Mouse (Mus musculus): ENCODE data around the gene Ankrd7. TPM values are rescaled to one million over a fixed set of nuclear protein-coding genes. Genes with fewer than 3 reads are reported as not detected.
"Not testable (repeated sequence)": the region's sequence is repeated elsewhere in the genome, so short reads cannot be mapped to it uniquely, and the experiment has no call there.

The Ankrd7 gene
- polyA plus RNA-seq (2012), result 0.04 TPM in 1 of 2 replicates, not detected in the other

DNA sequence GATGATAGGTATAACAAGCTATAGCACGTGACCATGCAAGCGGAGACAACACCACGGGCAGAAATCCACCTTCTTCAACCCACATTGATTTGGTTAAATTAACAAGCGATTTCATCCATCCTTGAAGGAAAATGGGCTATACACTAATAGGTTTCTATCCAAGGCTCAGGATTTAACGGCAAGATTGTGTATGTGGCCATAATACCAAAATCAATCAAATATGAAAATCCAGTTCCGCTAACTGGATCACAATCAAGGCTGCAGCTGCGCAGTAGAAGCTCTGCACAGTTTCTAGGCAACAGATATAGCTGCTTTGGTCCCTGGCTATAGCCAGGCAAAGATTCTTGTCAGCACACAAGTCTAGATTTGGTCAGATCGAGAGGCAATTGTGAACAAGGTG is at the start of gene Ankrd7:
Gene Ankrd7 (plus strand): TSS at position 301 of the 400 bp plus-strand sequence.
- TF ChIP-seq TAL1 (IDR thresholded peaks at IDR 0.05; ENCODE audit: low read length) (no peak), GATA1 (IDR thresholded peaks at IDR 0.05; ENCODE audit: low read length) (no peak)
- Histone ChIP-seq H3K9me3 (ENCODE audit: control insufficient read depth, low read length) (no peaks in the 10 kb centered on the region; the same call in 1 of the 2 replicates), H3K27me3 (ENCODE audit: control insufficient read depth) (no peaks in the 10 kb centered on the region), H3K4me1 (ENCODE audit: control insufficient read depth) (no peaks in the 10 kb centered on the region), H3K4me3 (replicated peaks) (no peak within 1 kb of the TSS), H3K36me3 (ENCODE audit: control insufficient read depth) (no peaks in the 10 kb centered on the region)

DNA sequence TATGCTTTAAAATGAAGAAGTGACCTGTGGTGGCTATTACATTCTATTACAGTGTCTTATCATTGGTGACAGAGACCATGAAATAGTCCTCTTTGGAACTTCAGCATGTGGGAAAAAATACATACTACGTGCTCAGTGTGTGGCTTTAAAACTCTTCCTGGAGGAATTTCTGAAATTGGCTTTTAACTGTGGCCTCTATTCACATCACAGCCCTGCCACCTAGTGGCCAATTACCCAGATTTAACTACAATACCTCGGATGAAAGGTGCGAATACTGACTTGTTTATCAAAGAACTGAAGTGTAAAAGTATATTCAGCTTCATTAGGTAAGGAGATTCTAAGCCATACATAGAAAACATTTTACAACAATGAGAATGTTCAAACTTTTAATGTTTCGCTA is 46.8 kb upstream of the Ankrd7 start:
- no peaks in the 10 kb centered on the region for H3K27me3 ChIP-seq (ENCODE audit: control insufficient read depth)
- no peak for TF ChIP-seq GATA1 (IDR thresholded peaks at IDR 0.05; ENCODE audit: low read length)
- no peak for TF ChIP-seq TAL1 (IDR thresholded peaks at IDR 0.05; ENCODE audit: low read length)
- no peak overlapping the region for H3K4me3 ChIP-seq (replicated peaks)
- no peaks in the 10 kb centered on the region for H3K9me3 ChIP-seq (ENCODE audit: control insufficient read depth, low read length)
- H3K4me1 ChIP-seq (ENCODE audit: control insufficient read depth), result no peaks in the 10 kb centered on the region
- no peaks in the 10 kb centered on the region for H3K36me3 ChIP-seq (ENCODE audit: control insufficient read depth)

DNA sequence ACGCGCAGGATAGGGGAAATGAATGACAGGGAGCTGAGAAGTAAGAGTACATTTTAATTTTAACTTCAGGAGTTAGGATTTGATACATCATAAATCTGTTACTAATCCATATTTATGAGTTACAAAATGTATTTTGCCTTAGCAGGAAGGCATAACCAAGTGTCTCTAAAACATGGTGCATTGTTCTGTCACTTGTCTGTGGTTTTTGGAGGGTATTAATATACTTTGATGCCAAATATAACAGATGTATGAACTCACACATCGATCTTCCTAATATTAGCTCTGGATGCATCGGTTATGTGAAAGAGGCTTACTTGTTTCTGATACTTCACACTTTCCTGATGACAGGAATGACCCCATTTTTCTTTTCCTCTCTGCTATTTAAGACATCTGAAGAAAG is 45.9 kb upstream of the Ankrd7 start:
- H3K4me3 ChIP-seq (replicated peaks), result no peak overlapping the region
- no peaks in the 10 kb centered on the region for H3K27me3 ChIP-seq (ENCODE audit: control insufficient read depth)
- H3K9me3 ChIP-seq (ENCODE audit: control insufficient read depth, low read length), result no peaks in the 10 kb centered on the region
- H3K4me1 ChIP-seq (ENCODE audit: control insufficient read depth), result no peaks in the 10 kb centered on the region
- H3K36me3 ChIP-seq (ENCODE audit: control insufficient read depth), result no peaks in the 10 kb centered on the region
- TF ChIP-seq GATA1 (IDR thresholded peaks at IDR 0.05; ENCODE audit: low read length) (no peak), TAL1 (IDR thresholded peaks at IDR 0.05; ENCODE audit: low read length) (no peak)

DNA sequence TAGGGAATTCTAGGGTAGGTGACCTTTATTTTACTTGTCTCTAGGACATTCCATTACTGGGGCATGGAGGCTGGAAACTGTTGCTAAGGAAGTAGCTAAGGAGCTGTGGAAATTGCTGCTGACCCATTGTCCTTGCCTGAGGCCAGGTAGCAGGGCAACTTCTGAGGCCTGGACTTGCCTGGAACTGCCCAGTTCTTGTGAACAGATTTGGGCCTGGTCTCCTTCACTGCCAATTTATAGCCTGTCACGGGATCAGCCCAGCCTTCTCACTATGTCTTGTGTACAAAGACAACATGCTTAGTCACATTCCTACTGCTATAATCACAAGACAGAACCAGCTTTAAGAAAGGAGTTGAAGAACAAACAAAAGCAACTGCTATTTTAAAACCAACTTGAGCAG is 43.3 kb upstream of the Ankrd7 start:
- Histone ChIP-seq H3K27me3 (ENCODE audit: control insufficient read depth) (no peaks in the 10 kb centered on the region), H3K36me3 (ENCODE audit: control insufficient read depth) (no peaks in the 10 kb centered on the region), H3K4me1 (ENCODE audit: control insufficient read depth) (no peaks in the 10 kb centered on the region), H3K4me3 (replicated peaks) (no peak overlapping the region), H3K9me3 (ENCODE audit: control insufficient read depth, low read length) (no peaks in the 10 kb centered on the region)
- no peak for TF ChIP-seq GATA1 (IDR thresholded peaks at IDR 0.05; ENCODE audit: low read length)
- no peak for TF ChIP-seq TAL1 (IDR thresholded peaks at IDR 0.05; ENCODE audit: low read length)

DNA sequence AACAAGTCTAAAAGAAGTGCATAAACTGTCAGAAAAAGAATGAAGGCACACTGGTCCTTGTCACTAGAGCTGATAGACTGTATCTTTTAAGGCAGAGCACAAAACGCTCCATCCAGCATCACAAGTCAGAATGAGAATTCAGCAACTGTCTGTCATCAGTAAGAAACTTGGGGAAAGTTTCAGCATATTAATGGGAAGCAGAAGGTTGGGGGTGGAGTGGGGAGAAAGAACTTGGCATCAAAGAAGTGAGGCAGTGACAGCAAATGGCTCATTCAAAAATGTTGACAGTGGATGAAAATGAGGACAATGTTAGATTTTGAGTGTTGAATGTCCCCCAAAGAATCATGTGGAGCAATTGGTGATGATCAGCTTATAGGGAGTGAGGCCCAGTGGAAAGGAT is 33.2 kb upstream of the Ankrd7 start:
- Histone ChIP-seq H3K9me3 (ENCODE audit: control insufficient read depth, low read length) (no peaks in the 10 kb centered on the region), H3K4me1 (ENCODE audit: control insufficient read depth) (no peaks in the 10 kb centered on the region), H3K4me3 (replicated peaks) (no peak overlapping the region), H3K36me3 (ENCODE audit: control insufficient read depth) (no peaks in the 10 kb centered on the region), H3K27me3 (ENCODE audit: control insufficient read depth) (no peaks in the 10 kb centered on the region)
- no peak for TF ChIP-seq TAL1 (IDR thresholded peaks at IDR 0.05; ENCODE audit: low read length)

DNA sequence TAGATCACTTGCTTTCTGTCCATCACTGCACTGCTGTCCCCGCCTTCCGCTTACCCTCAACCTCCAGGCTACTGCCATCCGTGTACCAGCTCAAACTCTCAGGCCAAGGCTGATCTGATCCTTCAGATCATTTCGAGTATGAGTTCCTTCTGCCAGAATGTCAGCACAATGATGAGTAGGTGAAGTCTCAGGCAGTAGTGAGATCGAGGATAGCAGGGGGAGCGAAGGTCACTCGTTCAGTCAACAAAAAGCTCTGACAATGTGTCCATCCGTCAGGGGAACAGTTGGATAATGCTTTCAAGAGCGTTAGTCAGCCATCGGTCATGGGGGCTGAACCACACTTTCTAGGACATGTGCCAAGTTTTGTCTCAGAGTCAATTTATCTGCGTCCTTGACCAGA is 21.6 kb upstream of the Ankrd7 start:
- H3K9me3 ChIP-seq (ENCODE audit: control insufficient read depth, low read length); H3K36me3 ChIP-seq (ENCODE audit: control insufficient read depth); H3K27me3 ChIP-seq (ENCODE audit: control insufficient read depth); H3K4me3 ChIP-seq (replicated peaks); H3K4me1 ChIP-seq (ENCODE audit: control insufficient read depth): not testable (repeated sequence)

DNA sequence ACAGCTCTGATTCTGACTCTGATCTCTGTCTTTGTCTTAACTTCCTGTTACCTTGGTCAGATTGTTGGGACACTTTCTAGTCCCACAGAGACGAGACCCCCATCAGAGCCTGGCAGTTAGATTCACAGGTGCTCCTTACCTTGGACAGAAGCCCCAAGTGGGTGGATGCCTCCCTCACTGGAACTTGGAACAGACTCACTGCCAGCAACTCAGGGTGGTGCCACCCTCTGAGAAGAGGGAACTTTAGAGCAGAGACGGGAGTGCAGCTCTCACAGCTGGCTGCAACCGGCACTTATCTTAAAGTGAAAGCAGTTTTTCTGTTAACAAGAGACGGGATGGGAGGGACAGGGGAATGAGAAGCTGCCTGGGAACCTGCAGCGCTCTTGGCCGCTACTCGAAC is 20.5 kb upstream of the Ankrd7 start:
- H3K36me3 ChIP-seq (ENCODE audit: control insufficient read depth); H3K9me3 ChIP-seq (ENCODE audit: control insufficient read depth, low read length); H3K27me3 ChIP-seq (ENCODE audit: control insufficient read depth): not testable (repeated sequence)
- peak overlapping the region; percentile 36 for H3K4me3 ChIP-seq (replicated peaks)
- peaks cover 12% of the 10 kb centered on the region for H3K4me1 ChIP-seq (ENCODE audit: control insufficient read depth)

DNA sequence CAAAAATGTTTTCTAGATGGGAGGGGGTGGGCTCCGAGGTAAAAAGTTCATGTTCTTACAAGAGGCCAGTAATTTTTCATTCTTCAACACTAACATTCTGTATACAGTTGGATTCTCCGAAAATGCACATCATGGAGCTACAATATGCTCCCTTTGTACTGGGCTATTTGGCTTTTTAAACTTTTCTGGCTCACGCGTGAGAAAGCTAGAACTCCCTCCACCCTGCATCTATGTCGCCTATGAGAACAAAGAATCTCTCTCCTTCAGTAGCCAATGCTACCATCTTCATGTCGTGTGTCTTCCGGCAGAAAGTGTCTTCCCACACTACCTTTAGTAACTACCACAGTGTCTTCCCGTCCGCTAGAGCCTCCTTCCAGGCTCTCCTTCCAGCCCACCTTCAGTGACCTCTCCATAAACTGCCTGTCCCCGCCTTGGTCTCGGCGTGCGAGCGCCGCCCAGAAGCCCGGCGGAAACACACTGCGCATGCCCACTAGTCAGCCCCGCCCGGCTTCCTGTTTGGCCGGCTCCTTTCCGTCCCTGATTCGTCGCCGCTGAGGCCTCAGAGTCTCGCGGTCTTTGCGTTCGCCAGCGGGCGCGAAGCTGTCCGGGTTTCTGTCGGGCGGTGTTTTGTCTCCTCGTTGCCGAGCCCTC is 17.9 kb upstream of the Ankrd7 start, which contains the start of gene Lsm8:
Gene Lsm8 (plus strand): TSS at position 529 of the 651 bp plus-strand sequence.
- peaks cover 12% of the 10 kb centered on the region for H3K4me1 ChIP-seq (ENCODE audit: control insufficient read depth)
- TF ChIP-seq GATA1 (IDR thresholded peaks at IDR 0.05; ENCODE audit: low read length) (no peak), TAL1 (IDR thresholded peaks at IDR 0.05; ENCODE audit: low read length) (no peak)
- peak within 1 kb of the TSS; percentile 77 for H3K4me3 ChIP-seq (replicated peaks)
- H3K9me3 ChIP-seq (ENCODE audit: control insufficient read depth, low read length), result no peaks in the 10 kb centered on the region
- H3K27me3 ChIP-seq (ENCODE audit: control insufficient read depth), result no peaks in the 10 kb centered on the region
- peaks cover 28% of the 10 kb centered on the region for H3K36me3 ChIP-seq (ENCODE audit: control insufficient read depth)

DNA sequence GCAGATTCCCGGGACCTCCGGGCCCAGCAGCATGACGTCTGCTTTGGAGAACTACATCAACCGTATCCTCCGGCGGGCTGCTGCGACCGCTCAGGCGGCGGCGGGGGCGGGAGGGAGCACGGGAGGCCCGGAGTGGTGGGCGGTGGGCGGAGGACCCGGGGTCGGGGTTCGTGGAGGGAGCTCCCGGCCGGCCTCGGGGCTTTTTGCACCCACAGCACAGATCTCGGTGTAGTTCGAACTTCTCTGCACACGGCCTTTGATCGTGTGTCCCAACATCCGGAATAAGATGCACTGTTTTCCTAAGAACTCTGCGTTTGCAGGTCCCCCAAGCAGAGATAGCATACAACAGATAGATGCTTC is 17.4 kb upstream of the Ankrd7 start:
- peak overlapping the region; percentile 77 for H3K4me3 ChIP-seq (replicated peaks)
- peaks cover 12% of the 10 kb centered on the region for H3K4me1 ChIP-seq (ENCODE audit: control insufficient read depth)
- no peaks in the 10 kb centered on the region for H3K27me3 ChIP-seq (ENCODE audit: control insufficient read depth)
- H3K9me3 ChIP-seq (ENCODE audit: control insufficient read depth, low read length), result no peaks in the 10 kb centered on the region
- peaks cover 33% of the 10 kb centered on the region for H3K36me3 ChIP-seq (ENCODE audit: control insufficient read depth)
- TF ChIP-seq TAL1 (IDR thresholded peaks at IDR 0.05; ENCODE audit: low read length) (no peak), GATA1 (IDR thresholded peaks at IDR 0.05; ENCODE audit: low read length) (no peak)

DNA sequence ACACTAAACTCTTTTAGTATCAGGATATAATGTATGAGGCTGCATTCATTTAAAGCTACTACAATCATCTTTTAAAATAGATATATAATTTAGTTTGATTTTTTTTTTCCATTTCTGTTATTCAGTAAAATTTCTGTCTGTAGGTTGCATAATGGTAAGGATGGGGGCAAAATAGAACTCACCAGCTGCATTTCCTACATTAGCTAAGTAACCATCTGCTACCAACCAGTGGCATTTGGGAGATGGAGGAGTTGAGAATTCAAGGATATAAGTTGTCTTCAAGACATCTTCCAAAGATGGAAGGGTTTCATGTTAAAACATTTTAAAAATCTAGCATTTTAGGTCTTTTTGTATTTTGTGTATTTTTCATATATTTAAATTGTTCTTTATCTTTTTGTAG is 10.8 kb upstream of the Ankrd7 start:
- no peak overlapping the region for H3K4me3 ChIP-seq (replicated peaks)
- peaks cover 76% of the 10 kb centered on the region for H3K36me3 ChIP-seq (ENCODE audit: control insufficient read depth)
- H3K4me1 ChIP-seq (ENCODE audit: control insufficient read depth), result peaks cover under 1% of the 10 kb centered on the region
- no peaks in the 10 kb centered on the region for H3K9me3 ChIP-seq (ENCODE audit: control insufficient read depth, low read length)
- no peak for TF ChIP-seq TAL1 (IDR thresholded peaks at IDR 0.05; ENCODE audit: low read length)
- H3K27me3 ChIP-seq (ENCODE audit: control insufficient read depth), result no peaks in the 10 kb centered on the region
